Mouse (Mus musculus) megakaryocyte, embryonic 14.5 days (primary cell): ENCODE results near the gene Gm3646. TPM values are rescaled to one million over a fixed set of nuclear protein-coding genes. Genes with fewer than 3 reads are reported as not detected.
A peak's percentile ranks its signal among the peaks of the same experiment; 100 is the strongest.

Experiments used
- H3K27me3 ChIP-seq: replicated peaks from 2 replicates; pipeline ENCODE3; 2012; ENCODE audit warnings: inconsistent platforms
- H3K36me3 ChIP-seq: replicated peaks from 2 replicates; pipeline ENCODE3; 2012; ENCODE audit warnings: low read length, inconsistent platforms, mixed read lengths
- H3K4me1 ChIP-seq: 2 replicates; pipeline ENCODE4 v1.6.1; 2012; ENCODE audit warnings: inconsistent platforms
- H3K4me3 ChIP-seq: replicated peaks from 2 replicates; pipeline ENCODE3; 2012; ENCODE audit warnings: moderate library complexity, mild to moderate bottlenecking, inconsistent platforms
- H3K9me3 ChIP-seq: 2 replicates; pipeline ENCODE4 v1.6.1; 2012; ENCODE audit warnings: inconsistent platforms
- FLI1 ChIP-seq: IDR thresholded peaks from 2 replicates; pipeline ENCODE4 v1.6.1; 2012; ENCODE audit warnings: low read length, inconsistent platforms, mixed read lengths
- GATA1 ChIP-seq: IDR thresholded peaks from 3 replicates; pipeline ENCODE4 v1.6.1; 2012; ENCODE audit warnings: mixed read lengths, low read length, inconsistent platforms, borderline replicate concordance
- polyA plus RNA-seq: library from polyadenylated mRNA; stranded (reverse); fragments of >175 nt; gene quantifications from 2 replicates; pipeline ENCODE4 v1.2.3, GENCODE M21; 2012; ENCODE audit warnings: low replicate concordance; ENCODE audit not compliant: insufficient read depth

Gm3646 gene
- not detected in 2 replicates for polyA plus RNA-seq

DNA sequence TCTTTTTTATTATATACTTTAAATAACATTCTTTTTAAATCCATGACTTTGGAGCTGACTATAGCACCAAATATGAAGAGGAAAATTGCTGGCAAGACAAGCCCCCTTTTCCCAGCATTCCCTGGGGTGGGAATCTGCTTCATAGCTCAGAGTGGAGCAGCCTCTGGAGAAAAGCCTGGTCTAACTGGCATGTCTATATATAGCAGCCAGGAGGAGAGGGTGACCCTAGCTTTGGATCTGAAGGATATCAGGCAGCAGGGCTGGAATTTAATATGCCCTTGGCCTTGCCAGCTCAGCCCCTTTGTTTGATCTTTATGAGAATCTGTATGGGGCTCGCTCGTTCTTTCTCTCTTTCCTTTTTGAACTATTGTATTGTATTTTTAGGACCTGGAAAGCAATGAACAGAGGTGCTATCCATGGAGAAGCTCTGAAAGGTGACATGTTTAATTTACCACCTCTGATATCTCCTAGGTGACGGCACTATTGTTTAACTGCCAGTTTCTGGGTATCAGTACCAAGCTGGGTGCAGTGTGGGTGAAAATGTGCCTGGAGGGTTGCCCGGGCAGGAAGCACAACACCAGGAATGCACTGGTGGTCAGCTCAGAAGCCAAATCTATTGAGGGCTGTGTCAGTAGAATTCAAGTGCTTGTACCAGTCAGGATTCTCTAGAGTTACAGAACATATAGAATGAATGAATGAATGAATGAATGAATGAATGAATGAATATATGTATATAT is at the start of gene Gm3646:
Gene Gm3646 (minus strand): TSS at position 90 of the 737 bp plus-strand sequence.
- H3K9me3 ChIP-seq: no peaks in the 10 kb centered on the region
- TF ChIP-seq FLI1: no peak
- no peak for TF ChIP-seq GATA1

DNA sequence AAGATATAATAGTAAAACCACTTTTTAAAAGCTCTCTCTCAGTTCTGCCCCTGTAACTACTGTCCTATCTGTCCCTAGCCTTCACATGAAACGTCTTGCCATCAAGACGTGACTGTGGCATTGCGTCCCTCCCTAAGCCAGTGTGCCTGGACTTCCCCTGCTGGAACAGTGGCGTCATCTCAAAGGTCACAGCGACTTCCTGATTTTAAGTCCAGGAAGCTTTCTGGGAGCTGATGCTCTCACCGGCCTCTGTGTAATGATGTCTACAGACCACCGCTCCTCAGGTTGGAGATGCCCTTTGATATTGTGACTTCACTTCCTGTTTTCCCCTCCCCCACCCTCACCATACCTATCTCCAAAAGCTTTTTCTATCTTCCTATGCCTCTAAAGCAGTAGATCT is 41.9 kb upstream of the Gm3646 start:
- H3K4me1 ChIP-seq: peaks cover 18% of the 10 kb centered on the region
- H3K27me3 ChIP-seq: peaks cover 15% of the 10 kb centered on the region
- no peaks in the 10 kb centered on the region for H3K36me3 ChIP-seq
- H3K9me3 ChIP-seq: no peaks in the 10 kb centered on the region
- TF ChIP-seq FLI1 (no peak), GATA1 (no peak)
- H3K4me3 ChIP-seq: peak overlapping the region; percentile 21

More for the DNA sequence above, at the start of gene Gm3646:
- Histone ChIP-seq H3K4me1 (no peaks in the 10 kb centered on the region), H3K27me3 (peaks cover 14% of the 10 kb centered on the region), H3K36me3 (no peaks in the 10 kb centered on the region), H3K4me3 (no peak within 1 kb of the TSS)

DNA sequence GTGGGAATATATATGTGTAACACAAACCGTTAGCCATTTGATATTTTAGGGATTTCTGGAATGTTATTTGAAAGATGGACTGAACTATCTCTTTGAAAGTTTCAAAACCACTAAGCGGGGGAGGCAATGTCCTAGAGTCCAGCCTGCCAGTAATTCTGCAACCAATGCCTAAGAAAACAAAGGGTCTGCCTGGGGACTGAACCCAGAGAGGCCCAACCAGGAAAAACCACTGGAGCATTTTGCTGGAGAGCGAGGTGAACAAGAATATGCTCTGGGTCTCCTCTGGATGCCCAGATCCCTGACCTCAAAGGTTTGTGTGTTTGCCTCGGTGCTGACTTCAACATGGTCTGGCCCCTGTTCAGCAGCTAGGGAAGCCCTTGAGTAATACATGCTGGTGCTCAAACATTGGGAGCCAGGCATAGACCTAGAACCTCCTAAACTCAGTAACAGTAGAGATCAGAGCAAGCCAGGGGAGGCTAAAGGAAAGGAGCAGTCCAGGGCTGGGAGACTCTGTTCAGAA is 41.0 kb upstream of the Gm3646 start:
- peaks cover 12% of the 10 kb centered on the region for H3K27me3 ChIP-seq
- TF ChIP-seq GATA1: no peak
- no peak for TF ChIP-seq FLI1
- no peaks in the 10 kb centered on the region for H3K36me3 ChIP-seq
- H3K4me3 ChIP-seq: no peak overlapping the region
- no peaks in the 10 kb centered on the region for H3K9me3 ChIP-seq
- H3K4me1 ChIP-seq: peaks cover 10% of the 10 kb centered on the region

DNA sequence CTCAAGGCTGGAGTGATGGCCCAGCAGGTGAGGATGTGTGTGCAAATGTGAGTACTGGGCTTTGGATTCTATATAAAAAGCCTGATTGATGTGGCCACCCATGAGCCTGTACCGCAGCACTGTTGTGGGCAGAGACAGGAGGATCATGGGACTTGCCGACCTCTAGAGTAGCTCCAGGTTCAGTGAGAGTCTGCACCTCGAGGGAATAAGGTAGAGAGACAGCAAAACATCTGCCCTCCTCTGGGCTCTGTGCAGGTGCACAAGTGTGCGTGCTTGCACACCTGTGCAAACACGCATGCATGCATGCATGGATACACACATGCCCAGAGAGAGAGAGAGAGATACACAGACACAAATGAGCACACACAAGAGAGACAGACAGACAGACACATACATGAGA is 38.2 kb upstream of the Gm3646 start:
- H3K27me3 ChIP-seq: peaks cover 7% of the 10 kb centered on the region
- H3K4me1 ChIP-seq: peaks cover 7% of the 10 kb centered on the region; the same call in 1 of the 2 replicates
- no peaks in the 10 kb centered on the region for H3K9me3 ChIP-seq
- H3K4me3 ChIP-seq: no peak overlapping the region
- H3K36me3 ChIP-seq: no peaks in the 10 kb centered on the region
- TF ChIP-seq GATA1: no peak
- no peak for TF ChIP-seq FLI1

DNA sequence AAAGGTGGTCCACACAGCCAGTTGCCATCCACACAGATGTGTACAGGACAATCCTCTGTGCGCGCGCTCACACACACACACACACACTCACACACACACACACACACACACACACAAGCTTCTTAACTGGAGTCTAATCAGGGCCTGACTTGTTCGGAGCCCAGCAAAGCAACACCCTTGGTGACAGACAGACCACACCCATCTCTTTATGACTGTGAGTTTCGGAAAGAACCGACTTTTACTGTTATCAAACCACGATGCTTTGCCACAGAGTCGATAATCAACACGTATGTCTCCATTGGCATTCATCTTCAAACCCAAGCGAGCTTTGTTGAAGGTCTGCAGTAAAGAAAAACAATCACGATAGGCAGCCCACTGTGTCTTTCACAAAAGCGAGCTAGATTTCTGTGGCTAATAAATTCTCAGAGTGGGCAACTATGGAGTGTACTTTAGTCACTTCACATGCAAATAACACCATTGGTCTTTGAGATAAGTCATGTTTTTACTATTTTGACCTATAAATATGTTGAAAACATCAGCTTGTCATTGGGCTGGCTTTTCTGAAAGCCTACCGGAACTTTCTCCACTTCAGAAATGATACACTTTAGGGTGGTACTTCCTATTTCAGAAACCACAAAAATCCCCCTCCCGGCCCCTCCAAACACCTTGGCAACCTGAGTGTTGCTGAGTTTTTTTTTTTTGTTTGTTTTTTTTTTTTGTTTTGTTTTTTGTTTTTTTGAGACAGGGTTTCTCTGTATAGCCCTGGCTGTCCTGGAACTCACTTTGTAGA is 37.3 kb upstream of the Gm3646 start:
- H3K9me3 ChIP-seq: no peaks in the 10 kb centered on the region
- H3K4me1 ChIP-seq: peaks cover 7% of the 10 kb centered on the region; the same call in 1 of the 2 replicates
- peaks cover 7% of the 10 kb centered on the region for H3K27me3 ChIP-seq
- H3K4me3 ChIP-seq: no peak overlapping the region
- no peaks in the 10 kb centered on the region for H3K36me3 ChIP-seq
- TF ChIP-seq GATA1 (no peak), FLI1 (no peak)

DNA sequence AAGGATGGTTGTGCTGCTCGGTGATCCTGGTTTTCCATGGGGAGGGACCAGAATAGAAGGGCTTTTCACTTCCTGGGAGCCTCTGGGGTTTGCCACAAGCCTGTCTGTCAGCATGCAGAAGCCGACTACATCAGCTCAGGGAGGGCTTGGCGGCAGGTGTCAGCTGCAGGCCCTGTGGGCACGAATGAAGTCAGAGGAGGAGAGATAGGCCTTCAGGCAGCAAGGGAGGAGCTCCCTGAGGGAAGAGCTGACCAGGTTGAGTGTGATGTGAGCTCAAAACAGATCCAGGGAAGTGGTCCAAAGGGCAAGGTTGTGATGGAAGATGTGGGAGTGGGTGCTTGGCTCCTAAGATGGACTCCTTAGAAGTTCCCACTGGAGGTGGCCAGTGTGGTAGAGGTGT is 35.7 kb upstream of the Gm3646 start:
- no peaks in the 10 kb centered on the region for H3K9me3 ChIP-seq
- no peak overlapping the region for H3K4me3 ChIP-seq
- H3K4me1 ChIP-seq: no peaks in the 10 kb centered on the region
- H3K36me3 ChIP-seq: no peaks in the 10 kb centered on the region
- no peak for TF ChIP-seq GATA1
- no peak for TF ChIP-seq FLI1
- H3K27me3 ChIP-seq: peaks cover 9% of the 10 kb centered on the region

DNA sequence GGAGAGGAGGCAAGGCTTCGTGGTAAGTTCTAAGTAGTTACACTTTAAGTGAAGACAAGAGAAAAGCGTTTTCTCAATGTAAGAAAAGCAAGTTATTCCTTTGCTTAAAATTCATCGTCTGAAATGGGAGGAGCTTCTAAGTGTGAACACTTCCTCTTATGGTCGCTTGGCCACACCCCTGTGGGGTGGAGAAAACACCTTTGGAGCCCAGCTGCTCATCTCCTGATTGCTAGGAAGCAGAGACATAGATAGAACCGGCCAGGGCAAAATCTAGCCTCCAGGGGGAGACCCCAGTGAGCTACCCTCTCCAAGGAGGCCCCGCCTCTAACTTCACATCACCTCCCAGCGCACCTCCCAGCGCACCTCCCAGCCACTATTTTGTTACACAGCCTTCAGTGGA is 34.7 kb upstream of the Gm3646 start:
- Histone ChIP-seq H3K36me3 (no peaks in the 10 kb centered on the region), H3K9me3 (no peaks in the 10 kb centered on the region), H3K4me3 (no peak overlapping the region), H3K4me1 (no peaks in the 10 kb centered on the region), H3K27me3 (peaks cover 9% of the 10 kb centered on the region)
- TF ChIP-seq FLI1 (no peak), GATA1 (no peak)

DNA sequence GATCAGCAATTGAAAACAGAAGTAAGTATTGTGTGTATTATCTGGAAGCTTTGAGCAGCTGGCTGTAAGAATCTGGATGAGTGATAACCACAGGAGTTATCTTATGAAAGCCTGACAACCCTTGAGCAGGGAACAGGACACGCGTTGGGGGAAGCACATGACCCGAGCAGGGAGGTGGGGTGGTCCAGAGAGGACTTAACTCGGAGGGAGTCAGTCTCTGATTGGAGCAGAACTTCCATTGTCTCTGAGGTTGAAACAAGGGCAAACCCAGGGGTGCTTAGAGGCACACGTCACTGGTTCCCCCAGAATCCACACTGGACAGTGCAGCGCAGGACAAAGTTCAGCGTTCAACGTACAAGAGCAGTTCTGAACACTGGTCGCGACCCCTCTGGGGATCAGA is 34.1 kb upstream of the Gm3646 start:
- Histone ChIP-seq H3K36me3 (no peaks in the 10 kb centered on the region), H3K4me3 (no peak overlapping the region), H3K4me1 (no peaks in the 10 kb centered on the region), H3K9me3 (no peaks in the 10 kb centered on the region), H3K27me3 (peaks cover 9% of the 10 kb centered on the region)
- no peak for TF ChIP-seq GATA1
- TF ChIP-seq FLI1: no peak

DNA sequence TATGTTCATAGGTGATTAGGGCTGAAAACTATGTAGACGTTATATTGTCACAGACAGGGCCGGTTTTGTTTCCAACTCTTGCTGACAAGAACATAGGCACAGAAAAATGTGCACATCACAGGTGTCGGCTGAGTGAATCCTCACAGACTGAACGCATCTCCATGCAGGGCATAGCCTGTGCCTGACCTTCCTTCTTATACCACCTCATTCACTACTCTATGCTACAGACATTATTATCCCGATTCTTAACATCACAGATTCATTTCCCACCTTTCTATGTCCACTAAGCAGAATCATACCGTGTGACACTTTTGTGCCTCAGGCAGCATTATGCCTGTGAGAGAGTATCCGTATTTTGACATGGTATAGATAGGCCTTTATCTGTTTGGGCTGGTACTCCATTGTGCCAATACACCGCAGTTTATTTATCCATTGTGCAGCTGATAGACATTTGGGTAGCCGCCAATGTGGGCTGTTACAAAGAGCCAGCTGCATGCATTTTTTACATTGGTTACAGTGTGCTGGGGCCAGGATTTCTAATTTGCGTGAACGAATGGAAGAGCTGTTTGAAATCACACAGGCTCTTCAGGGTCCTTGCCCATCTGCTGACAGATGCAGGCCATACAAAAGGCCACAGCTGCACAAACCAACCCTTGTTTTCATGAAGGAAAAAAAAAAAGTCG is 33.5 kb upstream of the Gm3646 start:
- Histone ChIP-seq H3K4me3 (no peak overlapping the region), H3K4me1 (no peaks in the 10 kb centered on the region), H3K36me3 (no peaks in the 10 kb centered on the region), H3K9me3 (no peaks in the 10 kb centered on the region), H3K27me3 (peaks cover 11% of the 10 kb centered on the region)
- TF ChIP-seq GATA1: no peak
- TF ChIP-seq FLI1: no peak
